Mouse (Mus musculus) E14TG2a.4 (cell line): ENCODE data around the gene Rnd2.
"Not testable (repeated sequence)": the region's sequence is repeated elsewhere in the genome, so short reads cannot be mapped to it uniquely, and the experiment has no call there.

Experiments
- H3K27me3 ChIP-seq: 2 replicates; pipeline ENCODE4 v1.6.1; 2014; ENCODE audit warnings: low read length, control low read depth; ENCODE audit not compliant: insufficient read depth
- H3K36me3 ChIP-seq: 2 replicates; pipeline ENCODE4 v1.6.1; 2014; ENCODE audit warnings: low read length, control low read depth; ENCODE audit not compliant: insufficient read depth
- H3K4me1 ChIP-seq: replicated peaks from 2 replicates; pipeline ENCODE4 v1.6.1; 2014; ENCODE audit warnings: low read depth, low read length, control low read depth
- H3K4me3 ChIP-seq: replicated peaks from 2 replicates; pipeline ENCODE4 v1.5.1; 2014; ENCODE audit warnings: mild to moderate bottlenecking, low read length
- H3K9me3 ChIP-seq: 2 replicates; pipeline ENCODE4 v1.6.1; 2014; ENCODE audit warnings: low read length, control low read depth
- CTCF ChIP-seq: conservative IDR thresholded peaks from 2 replicates; pipeline ENCODE4 v1.5.1; 2014; ENCODE audit warnings: low read length
- NANOG ChIP-seq: IDR thresholded peaks from 2 replicates; pipeline ENCODE4 v1.6.1; 2014; ENCODE audit warnings: borderline replicate concordance, low read length, mixed read lengths
- POU5F1 ChIP-seq: IDR thresholded peaks from 2 replicates; pipeline ENCODE4 v1.6.1; 2014; ENCODE audit warnings: low read length, borderline replicate concordance

Gene Rnd2

DNA sequence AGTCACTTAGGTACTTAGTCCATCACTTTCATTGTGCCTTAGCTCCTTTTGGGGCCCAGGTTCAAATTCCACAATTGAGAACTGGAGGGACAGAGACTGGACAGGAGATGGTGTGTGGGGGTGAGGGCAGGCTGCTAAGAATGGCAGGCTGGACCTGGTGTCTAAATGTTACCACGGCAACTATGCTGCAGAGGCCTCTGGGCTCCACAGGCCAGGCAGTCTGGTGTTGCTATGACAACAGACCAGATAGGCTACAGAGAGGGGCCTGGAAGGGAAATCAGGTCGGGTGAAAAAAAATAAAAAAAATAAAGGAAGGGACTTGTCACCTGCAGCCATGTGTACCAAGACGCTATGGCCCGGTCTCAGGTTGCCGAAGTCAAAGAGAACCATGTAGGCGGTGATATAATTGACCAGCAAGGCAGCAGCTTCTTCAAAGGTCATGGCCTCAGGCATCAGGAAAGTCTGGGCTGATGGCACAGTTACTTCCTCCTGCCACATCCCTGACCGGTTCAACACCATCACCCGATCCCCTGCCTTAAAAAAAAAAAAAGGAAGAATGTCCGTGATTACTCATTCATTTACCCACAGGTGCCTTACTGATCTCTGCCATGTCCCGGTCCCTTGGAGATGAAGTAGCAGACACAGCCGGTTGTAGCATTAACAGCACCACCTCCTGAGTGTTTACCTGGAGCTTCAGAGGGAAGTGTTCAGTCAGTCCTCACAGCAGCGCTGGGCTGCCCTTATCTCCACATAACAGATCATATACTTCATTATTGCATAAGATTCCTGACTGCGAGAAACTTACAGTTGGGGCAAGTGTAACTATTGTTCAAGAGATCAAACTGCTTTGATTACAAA lies 2.0 kb upstream of the Rnd2 start:
- Histone ChIP-seq H3K4me1 (peaks cover 88% of the 10 kb centered on the region), H3K9me3 (no peaks in the 10 kb centered on the region), H3K27me3 (peaks cover 9% of the 10 kb centered on the region), H3K4me3 (0 out of 2 replicates have a peak overlapping the region, but pooled peaks have one; percentile 14), H3K36me3 (peaks cover 41% of the 10 kb centered on the region)
- TF ChIP-seq CTCF (no peak), NANOG (no peak), POU5F1 (no peak)

DNA sequence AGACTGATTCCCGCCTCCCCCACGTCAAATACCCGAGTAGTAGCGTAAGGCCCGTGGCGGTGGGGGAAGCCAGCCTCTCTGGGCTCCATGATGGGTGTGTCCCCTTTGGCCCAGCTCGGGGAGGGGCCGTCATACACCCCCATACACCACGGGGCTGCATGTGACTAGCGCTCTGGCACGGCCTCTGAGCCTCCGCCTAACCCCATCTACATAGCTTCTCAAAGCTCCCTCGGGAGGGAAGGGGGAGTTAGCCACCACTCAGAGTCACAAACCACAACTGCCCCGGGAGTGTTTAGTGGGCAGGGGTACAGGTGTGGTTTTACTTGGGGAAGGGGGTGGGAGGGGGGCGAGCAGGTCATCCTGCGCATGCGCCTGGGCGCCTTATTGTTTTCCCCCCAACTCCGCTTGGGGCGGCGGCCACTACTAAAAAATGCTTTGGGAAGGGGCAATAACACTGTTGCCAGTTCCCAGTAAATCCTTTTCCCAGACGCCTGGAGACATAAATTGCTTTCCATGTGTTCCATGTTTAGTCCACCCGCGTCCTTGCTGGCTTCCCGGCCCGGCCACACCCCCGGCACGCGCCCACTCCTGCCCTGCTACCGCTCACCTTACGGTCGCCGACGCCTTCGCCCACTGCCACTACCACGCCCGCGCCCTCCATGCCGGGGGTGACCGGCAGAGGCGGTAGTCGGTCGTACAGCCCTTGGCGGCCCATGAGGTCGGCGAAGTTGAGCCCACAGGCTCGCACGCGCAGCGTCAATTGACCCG lies 486 bp downstream of the Rnd2 start:
- H3K4me1 ChIP-seq: peaks cover 81% of the 10 kb centered on the region
- no peak for TF ChIP-seq CTCF
- TF ChIP-seq NANOG: no peak
- TF ChIP-seq POU5F1: no peak
- H3K9me3 ChIP-seq: no peaks in the 10 kb centered on the region
- peak overlapping the region; percentile 91 for H3K4me3 ChIP-seq
- H3K36me3 ChIP-seq: peaks cover 29% of the 10 kb centered on the region
- H3K27me3 ChIP-seq: peaks cover 28% of the 10 kb centered on the region

DNA sequence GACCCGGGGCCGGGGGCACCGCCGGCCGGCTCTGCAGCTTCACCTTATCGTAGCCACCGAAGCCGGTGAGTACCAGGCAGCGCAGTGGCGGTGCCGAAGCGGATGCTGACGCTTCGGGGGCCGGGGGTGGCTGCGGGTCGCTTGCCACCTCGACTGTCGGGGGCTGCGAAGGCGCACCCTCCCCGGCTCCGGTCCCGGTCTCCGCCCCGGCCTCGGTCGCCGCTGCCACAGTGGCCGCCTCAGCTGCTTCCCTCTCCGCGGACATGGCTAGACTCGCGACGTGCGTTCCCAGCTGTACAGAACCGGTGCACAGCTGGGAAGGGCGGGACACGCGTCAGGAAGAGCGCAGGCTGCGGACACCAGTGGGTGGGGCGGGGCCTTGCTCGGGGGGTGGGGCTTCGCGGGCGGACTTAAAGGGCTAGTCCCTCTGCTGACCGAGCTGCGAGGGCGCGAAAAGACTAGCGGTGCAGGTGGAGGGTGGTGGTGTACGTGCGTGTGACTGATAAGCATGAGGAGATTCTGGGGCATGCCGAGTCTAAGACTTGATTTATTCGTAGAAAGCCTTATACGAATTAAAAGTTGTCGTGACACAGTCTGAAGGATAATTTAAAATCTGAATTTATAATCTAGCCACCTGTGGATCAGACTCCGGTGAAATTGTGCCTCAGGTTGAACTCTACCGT lies 1.2 kb downstream of the Rnd2 start, which contains the start of gene Vat1:
Gene Vat1 (minus strand): TSS at position 362 of the 683 bp plus-strand sequence.
- H3K9me3 ChIP-seq: no peaks in the 10 kb centered on the region
- peaks cover 35% of the 10 kb centered on the region for H3K27me3 ChIP-seq
- H3K36me3 ChIP-seq: peaks cover 26% of the 10 kb centered on the region
- peaks cover 81% of the 10 kb centered on the region for H3K4me1 ChIP-seq
- H3K4me3 ChIP-seq: peak within 1 kb of the TSS; percentile 91
- TF ChIP-seq POU5F1 (no peak), CTCF (no peak)

DNA sequence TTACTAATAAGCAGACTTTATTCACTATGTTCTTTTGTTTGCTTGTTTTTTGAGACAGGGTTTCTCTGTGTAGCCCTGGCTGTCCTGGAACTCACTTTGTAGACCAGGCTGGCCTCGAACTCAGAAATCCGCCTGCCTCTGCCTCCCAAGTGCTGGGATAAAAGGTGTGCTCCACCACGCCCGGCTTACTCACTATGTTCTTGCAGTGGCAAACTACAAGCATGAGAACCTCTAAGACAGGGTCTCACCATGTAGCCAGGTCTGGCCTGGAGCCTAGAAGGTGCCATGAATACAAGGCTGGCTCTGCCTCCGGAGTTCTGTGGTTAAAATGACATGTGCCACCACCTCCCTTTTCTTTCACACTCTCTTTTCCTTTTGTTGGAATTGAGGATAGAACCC lies 1.8 kb downstream of the Rnd2 start:
- Histone ChIP-seq H3K4me1 (peaks cover 82% of the 10 kb centered on the region), H3K36me3 (peaks cover 25% of the 10 kb centered on the region), H3K27me3 (peaks cover 40% of the 10 kb centered on the region), H3K4me3 (peak overlapping the region; percentile 91)
- not testable (repeated sequence) for H3K9me3 ChIP-seq

DNA sequence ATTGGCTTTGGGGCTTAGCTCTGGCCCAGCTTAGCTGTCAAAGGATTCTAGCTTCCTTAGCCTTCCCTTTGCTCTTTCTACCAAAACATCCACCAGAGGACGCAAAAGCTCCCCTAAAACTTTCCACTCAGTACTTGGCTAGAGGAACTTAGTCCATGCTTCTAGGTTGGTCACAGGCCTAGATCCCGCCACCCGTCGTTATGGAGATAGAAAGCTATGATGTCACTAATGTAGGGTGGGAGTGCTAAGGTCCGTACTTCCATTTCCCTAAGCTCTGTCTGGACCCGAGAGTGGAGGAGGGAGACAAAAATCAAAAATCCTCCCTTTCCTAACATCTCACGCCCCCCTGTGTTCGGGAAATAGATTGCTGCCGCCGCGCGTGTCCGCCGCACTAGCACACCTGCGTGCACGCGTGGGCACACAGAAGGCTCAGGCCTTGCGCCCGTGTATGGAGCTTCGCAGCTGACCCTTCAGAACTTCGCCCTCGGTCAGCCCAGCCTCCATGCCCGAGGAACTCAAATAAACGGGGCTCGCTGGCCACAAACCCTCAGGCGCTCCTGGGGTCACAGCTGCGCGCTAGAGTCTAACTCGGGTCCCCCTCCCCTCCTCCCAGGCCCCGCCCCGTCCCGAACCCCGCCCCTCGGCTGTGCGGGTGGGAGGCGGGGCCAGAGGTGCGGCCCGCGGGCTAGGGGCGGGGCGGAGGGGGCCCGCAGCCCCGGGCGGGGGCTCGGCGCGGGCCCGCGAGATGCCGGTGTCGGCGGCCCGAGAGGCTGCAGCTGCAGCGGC lies 2.9 kb downstream of the Rnd2 start:
- no peaks in the 10 kb centered on the region for H3K9me3 ChIP-seq
- peak overlapping the region; percentile 87 for H3K4me3 ChIP-seq
- H3K27me3 ChIP-seq: peaks cover 51% of the 10 kb centered on the region
- H3K4me1 ChIP-seq: peaks cover 82% of the 10 kb centered on the region
- H3K36me3 ChIP-seq: peaks cover 19% of the 10 kb centered on the region
- no peak for TF ChIP-seq NANOG
- no peak for TF ChIP-seq POU5F1
- no peak; the same call in none of the 2 replicates for TF ChIP-seq CTCF

DNA sequence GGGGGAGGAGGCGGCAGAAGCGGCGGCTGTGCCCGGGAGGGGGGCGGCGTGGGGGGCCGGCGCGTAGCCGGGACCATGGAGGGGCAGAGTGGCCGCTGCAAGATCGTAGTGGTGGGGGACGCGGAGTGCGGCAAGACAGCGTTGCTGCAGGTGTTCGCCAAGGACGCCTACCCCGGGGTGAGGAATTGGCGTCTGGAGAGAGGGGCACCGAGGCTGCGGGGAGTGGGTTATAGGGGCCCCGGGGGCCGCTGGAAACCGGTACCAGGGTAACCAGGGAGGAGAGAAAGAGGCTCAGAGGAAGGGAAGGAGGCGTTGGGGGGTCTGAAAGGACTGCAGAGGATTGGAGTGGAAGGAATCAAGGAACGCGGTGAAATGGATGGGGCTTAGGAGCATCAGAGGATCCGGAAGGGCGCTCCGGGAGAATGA lies 3.5 kb downstream of the Rnd2 start:
- peaks cover 80% of the 10 kb centered on the region for H3K4me1 ChIP-seq
- no peaks in the 10 kb centered on the region for H3K9me3 ChIP-seq
- H3K36me3 ChIP-seq: peaks cover 14% of the 10 kb centered on the region
- H3K27me3 ChIP-seq: peaks cover 57% of the 10 kb centered on the region
- H3K4me3 ChIP-seq: peak overlapping the region; percentile 87
- TF ChIP-seq CTCF (no peak), POU5F1 (no peak), NANOG (no peak)

DNA sequence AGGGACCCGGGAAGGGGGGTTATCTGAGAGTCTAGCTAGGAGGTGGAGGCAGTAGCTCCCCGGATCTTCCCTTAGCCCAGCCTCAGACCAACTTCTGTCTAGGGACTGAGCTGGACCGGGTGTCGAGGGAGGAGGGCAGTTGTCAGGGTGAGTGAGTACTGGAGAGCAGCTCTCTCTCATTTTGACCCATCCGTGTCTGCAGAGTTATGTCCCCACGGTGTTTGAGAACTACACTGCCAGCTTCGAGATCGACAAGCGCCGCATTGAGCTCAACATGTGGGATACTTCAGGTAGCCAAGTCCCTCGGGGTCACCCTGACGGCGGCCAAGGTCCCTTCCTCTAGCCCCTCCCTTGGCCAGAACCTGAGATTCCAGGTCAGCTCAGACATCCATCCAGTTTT lies 3.9 kb downstream of the Rnd2 start:
- Histone ChIP-seq H3K9me3 (no peaks in the 10 kb centered on the region), H3K36me3 (peaks cover 13% of the 10 kb centered on the region), H3K4me3 (peak overlapping the region; percentile 87), H3K4me1 (peaks cover 75% of the 10 kb centered on the region), H3K27me3 (peaks cover 59% of the 10 kb centered on the region)
- TF ChIP-seq NANOG (no peak), POU5F1 (no peak), CTCF (no peak)

DNA sequence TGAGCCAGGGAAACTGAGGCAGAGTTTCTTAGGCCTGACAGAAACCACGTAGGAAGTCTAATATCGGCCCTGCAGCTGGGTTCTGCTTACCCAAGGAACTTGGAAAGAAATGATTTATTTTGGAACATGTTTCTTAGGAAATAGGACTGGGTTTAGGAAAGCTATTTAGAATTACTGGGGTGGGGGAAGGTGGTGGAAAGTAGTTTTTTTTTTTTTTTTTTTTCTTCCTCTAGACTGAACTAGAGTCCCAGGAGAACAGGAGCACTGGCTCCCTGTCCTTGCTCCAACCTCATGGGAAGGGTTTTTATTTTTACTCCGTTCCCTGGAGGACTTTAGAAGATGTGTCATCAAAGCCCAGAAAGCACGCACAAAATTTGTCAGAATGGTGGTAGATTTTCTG lies 4.4 kb downstream of the Rnd2 start:
- Histone ChIP-seq H3K36me3 (peaks cover 13% of the 10 kb centered on the region), H3K27me3 (peaks cover 63% of the 10 kb centered on the region), H3K4me3 (peak overlapping the region; percentile 87), H3K9me3 (no peaks in the 10 kb centered on the region), H3K4me1 (peaks cover 71% of the 10 kb centered on the region)
- TF ChIP-seq NANOG: no peak
- TF ChIP-seq CTCF: no peak
- no peak for TF ChIP-seq POU5F1
